Mouse (Mus musculus): ENCODE measurements at regions not wholly inside any gene's neighbourhood (a gene's known extent, or its start where the extent isn't known, plus 50 kb on each side); places are given as distances from the start of the nearest gene placed in this dataset.

DNA sequence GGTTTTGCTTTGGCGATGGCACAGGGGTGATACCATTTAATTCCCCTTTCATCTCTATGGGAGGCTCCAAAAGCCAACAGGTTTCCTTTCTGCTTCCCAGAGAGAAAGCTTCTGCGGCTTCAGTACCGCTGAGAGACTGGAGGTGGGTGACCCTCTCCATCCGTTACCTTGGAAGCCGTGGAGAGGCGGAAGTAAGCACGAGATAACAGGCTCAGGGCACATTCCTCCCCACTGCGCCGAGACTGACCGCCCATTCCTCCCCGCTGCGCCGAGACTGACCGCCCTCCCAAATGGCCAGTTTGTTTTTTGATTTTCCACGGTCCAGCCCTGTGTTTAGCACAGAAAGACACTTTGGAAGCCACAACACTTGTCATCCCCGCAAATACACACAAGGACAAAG is 55.4 kb upstream of the Olig2 start:
- H3K27me3 ChIP-seq (ENCODE audit: control insufficient read depth, insufficient read depth, low read length), result peaks cover 4% of the 10 kb centered on the region
- no peaks in the 10 kb centered on the region for H3K4me1 ChIP-seq (ENCODE audit: control insufficient read depth, insufficient read depth, insufficient read length)
- WGBS, result 5% methylated on average over 16 of the region's 16 CpGs
- no peaks in the 10 kb centered on the region for H3K36me3 ChIP-seq (ENCODE audit: control insufficient read depth, insufficient read depth, low read length)
- no peak overlapping the region for H3K27ac ChIP-seq (ENCODE audit: insufficient read depth, low read length)
- no peak overlapping the region for H3K4me3 ChIP-seq (ENCODE audit: extremely low read depth, insufficient read depth, insufficient read length)
- no peak for DNase-seq (ENCODE audit: low read depth in 1 of 2, low spot score in 2 of 2)
- TF ChIP-seq POLR2A (IDR thresholded peaks at IDR 0.05; ENCODE audit: low read depth, low read length) (no peak), CTCF (IDR thresholded peaks at IDR 0.05; ENCODE audit: extremely low read depth, insufficient read depth, insufficient read length, insufficient replicate concordance) (no peak)

DNA sequence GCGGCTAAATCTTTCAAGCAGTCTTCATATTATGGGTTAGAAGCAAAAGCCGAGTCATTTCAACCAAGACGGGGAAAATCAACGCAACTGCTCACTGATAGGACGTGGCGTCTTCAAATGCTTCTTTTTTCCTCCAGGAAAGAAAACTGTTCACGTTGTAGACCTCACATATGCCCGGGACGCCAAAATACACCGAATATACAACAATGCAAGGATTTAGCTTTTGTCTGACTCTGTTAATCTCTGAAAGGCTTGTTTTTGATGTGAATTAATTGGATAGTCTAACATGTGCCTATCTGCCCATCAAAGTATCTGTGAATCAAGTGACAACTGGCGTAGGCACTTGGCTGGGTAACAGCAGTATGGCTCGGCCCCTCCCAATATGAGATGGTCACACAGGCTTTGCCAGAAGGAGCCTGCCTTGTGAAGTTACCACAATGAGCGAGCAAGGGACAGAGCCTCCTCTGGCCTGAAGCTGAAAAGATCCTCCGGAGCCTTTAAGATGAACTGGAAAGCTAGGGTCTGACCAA is 53.3 kb upstream of the Olig2 start:
- Histone ChIP-seq H3K36me3 (ENCODE audit: control insufficient read depth, insufficient read depth, low read length) (no peaks in the 10 kb centered on the region), H3K4me3 (ENCODE audit: extremely low read depth, insufficient read depth, insufficient read length) (no peak overlapping the region), H3K27ac (ENCODE audit: insufficient read depth, low read length) (no peak overlapping the region), H3K4me1 (ENCODE audit: control insufficient read depth, insufficient read depth, insufficient read length) (no peaks in the 10 kb centered on the region), H3K27me3 (ENCODE audit: control insufficient read depth, insufficient read depth, low read length) (peaks cover 4% of the 10 kb centered on the region)
- no peak for DNase-seq (ENCODE audit: low read depth in 1 of 2, low spot score in 2 of 2)
- TF ChIP-seq CTCF (IDR thresholded peaks at IDR 0.05; ENCODE audit: extremely low read depth, insufficient read depth, insufficient read length, insufficient replicate concordance) (no peak), POLR2A (IDR thresholded peaks at IDR 0.05; ENCODE audit: low read depth, low read length) (no peak)
- WGBS, result 92% methylated on average over 14 of the region's 14 CpGs

DNA sequence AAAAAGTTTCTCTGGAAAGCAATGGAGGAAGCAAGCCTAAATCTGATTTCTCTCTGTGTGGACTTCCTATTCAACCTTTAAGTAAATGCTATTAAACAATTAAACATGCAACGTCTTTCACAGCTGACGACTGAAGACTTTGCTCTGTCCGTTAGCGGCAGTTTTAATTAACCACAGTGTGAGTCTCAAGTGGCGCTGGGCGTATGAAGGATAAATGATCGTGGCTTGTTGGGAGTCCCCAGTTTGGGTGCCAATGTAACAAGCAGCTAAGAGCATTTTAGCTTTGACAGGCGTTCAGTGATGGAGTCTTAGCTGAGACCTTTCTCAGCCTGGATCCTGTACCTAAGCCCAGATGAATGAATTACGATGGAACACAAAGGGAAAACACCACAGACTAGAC is 52.7 kb upstream of the Olig2 start:
- no peak for TF ChIP-seq POLR2A (IDR thresholded peaks at IDR 0.05; ENCODE audit: low read depth, low read length)
- no peak for TF ChIP-seq CTCF (IDR thresholded peaks at IDR 0.05; ENCODE audit: extremely low read depth, insufficient read depth, insufficient read length, insufficient replicate concordance)
- DNase-seq (ENCODE audit: low read depth in 1 of 2, low spot score in 2 of 2), result no peak
- WGBS, result 86% methylated on average over 9 of the region's 9 CpGs
- no peak overlapping the region for H3K4me3 ChIP-seq (ENCODE audit: extremely low read depth, insufficient read depth, insufficient read length)
- no peak overlapping the region for H3K27ac ChIP-seq (ENCODE audit: insufficient read depth, low read length)
- no peaks in the 10 kb centered on the region for H3K36me3 ChIP-seq (ENCODE audit: control insufficient read depth, insufficient read depth, low read length)
- H3K4me1 ChIP-seq (ENCODE audit: control insufficient read depth, insufficient read depth, insufficient read length), result no peaks in the 10 kb centered on the region
- H3K27me3 ChIP-seq (ENCODE audit: control insufficient read depth, insufficient read depth, low read length), result peaks cover 4% of the 10 kb centered on the region

DNA sequence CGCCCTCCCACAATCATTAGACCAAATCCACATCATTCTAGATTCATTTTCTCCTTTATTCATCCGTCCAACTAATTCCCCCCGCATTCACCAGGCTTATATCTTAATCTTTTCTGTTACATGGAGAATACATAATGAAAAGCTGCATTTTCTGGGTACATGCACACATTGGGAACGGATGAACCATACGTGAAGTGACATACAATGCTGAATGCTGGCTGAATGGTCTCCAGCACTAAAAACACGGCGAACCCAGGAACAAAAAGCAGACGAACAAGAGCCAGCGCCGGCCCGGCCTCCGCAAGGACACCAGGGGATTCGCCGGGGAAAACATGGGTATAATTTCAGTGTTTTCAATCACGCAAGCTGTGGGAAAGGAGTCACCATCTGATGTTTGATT is 52.0 kb upstream of the Olig2 start:
- no peak for TF ChIP-seq POLR2A (IDR thresholded peaks at IDR 0.05; ENCODE audit: low read depth, low read length)
- TF ChIP-seq CTCF (IDR thresholded peaks at IDR 0.05; ENCODE audit: extremely low read depth, insufficient read depth, insufficient read length, insufficient replicate concordance), result no peak
- Histone ChIP-seq H3K4me3 (ENCODE audit: extremely low read depth, insufficient read depth, insufficient read length) (no peak overlapping the region), H3K4me1 (ENCODE audit: control insufficient read depth, insufficient read depth, insufficient read length) (no peaks in the 10 kb centered on the region), H3K27ac (ENCODE audit: insufficient read depth, low read length) (no peak overlapping the region), H3K27me3 (ENCODE audit: control insufficient read depth, insufficient read depth, low read length) (peaks cover 4% of the 10 kb centered on the region), H3K36me3 (ENCODE audit: control insufficient read depth, insufficient read depth, low read length) (no peaks in the 10 kb centered on the region)
- DNase-seq (ENCODE audit: low read depth in 1 of 2, low spot score in 2 of 2), result no peak
- 85% methylated on average over 15 of the region's 15 CpGs for WGBS

DNA sequence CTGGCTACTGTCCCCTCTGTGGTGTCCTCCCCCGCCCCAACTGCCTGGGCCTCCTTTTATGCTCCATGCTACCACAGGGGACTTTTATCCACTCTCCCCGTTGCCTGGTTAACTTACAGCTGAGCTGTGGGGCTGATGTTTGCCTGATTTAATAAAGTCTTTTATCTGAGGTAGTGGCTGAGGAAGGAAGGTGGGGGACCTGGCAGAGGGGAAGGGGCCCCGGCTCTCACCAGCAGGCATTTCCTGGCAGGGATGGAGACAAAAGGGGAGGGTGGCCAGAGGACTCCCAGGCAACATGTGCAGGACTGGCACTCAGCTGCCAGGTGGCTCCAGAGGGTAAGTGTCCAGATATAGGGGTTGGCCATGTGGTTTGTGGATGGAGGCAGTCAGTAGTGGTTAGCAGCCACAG is 51.4 kb upstream of the Olig2 start:
- no peak overlapping the region for H3K27ac ChIP-seq (ENCODE audit: insufficient read depth, low read length)
- 17% methylated on average over 3 of the region's 3 CpGs for WGBS
- H3K36me3 ChIP-seq (ENCODE audit: control insufficient read depth, insufficient read depth, low read length), result no peaks in the 10 kb centered on the region
- no peak for DNase-seq (ENCODE audit: low read depth in 1 of 2, low spot score in 2 of 2)
- TF ChIP-seq POLR2A (IDR thresholded peaks at IDR 0.05; ENCODE audit: low read depth, low read length) (no peak), CTCF (IDR thresholded peaks at IDR 0.05; ENCODE audit: extremely low read depth, insufficient read depth, insufficient read length, insufficient replicate concordance) (no peak)
- H3K4me1 ChIP-seq (ENCODE audit: control insufficient read depth, insufficient read depth, insufficient read length), result no peaks in the 10 kb centered on the region
- H3K4me3 ChIP-seq (ENCODE audit: extremely low read depth, insufficient read depth, insufficient read length), result no peak overlapping the region
- peaks cover 4% of the 10 kb centered on the region for H3K27me3 ChIP-seq (ENCODE audit: control insufficient read depth, insufficient read depth, low read length)

DNA sequence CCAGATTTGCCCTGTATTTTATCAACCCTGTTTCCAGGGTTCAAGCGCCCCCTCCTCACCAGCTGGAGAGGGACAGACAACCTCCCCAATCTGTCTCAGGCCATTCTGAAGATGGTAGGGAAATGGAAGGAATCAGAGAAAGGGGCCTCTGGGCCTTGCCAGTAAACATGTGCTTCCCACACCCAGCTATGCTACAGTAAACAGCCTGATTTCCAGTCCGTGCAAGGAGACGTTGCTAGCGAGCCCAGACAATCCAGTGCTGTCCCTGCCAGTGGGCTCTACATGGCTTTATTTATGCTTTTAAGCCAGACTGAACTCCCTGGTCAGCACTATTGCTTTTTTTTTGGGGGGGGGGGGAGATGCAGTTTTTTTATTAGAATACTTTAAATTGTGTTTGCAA is 50.9 kb upstream of the Olig2 start:
- TF ChIP-seq POLR2A (IDR thresholded peaks at IDR 0.05; ENCODE audit: low read depth, low read length) (no peak), CTCF (IDR thresholded peaks at IDR 0.05; ENCODE audit: extremely low read depth, insufficient read depth, insufficient read length, insufficient replicate concordance) (no peak)
- Histone ChIP-seq H3K36me3 (ENCODE audit: control insufficient read depth, insufficient read depth, low read length) (no peaks in the 10 kb centered on the region), H3K4me1 (ENCODE audit: control insufficient read depth, insufficient read depth, insufficient read length) (no peaks in the 10 kb centered on the region), H3K27ac (ENCODE audit: insufficient read depth, low read length) (no peak overlapping the region), H3K27me3 (ENCODE audit: control insufficient read depth, insufficient read depth, low read length) (peaks cover 4% of the 10 kb centered on the region), H3K4me3 (ENCODE audit: extremely low read depth, insufficient read depth, insufficient read length) (no peak overlapping the region)
- WGBS, result 86% methylated on average over 4 of the region's 4 CpGs
- no peak for DNase-seq (ENCODE audit: low read depth in 1 of 2, low spot score in 2 of 2)

All from spleen, adult 2 months (tissue).